Mouse (Mus musculus) gonadal fat pad, adult 2 months (tissue): ENCODE data around the gene Acox1. TPM values are rescaled to one million over a fixed set of nuclear protein-coding genes. Genes with fewer than 3 reads are reported as not detected.

Experiments used
- DNase-seq: peaks from one replicate; pipeline ENCODE4 v3.0.0-alpha.2; 2012; ENCODE audit warnings: low read depth
- polyA plus RNA-seq: library from polyadenylated mRNA; depleted of rRNA; stranded (reverse); fragments of >200 nt; gene quantifications from 2 replicates; pipeline ENCODE4 v1.2.3, GENCODE M21; 2012

The Acox1 gene
- polyA plus RNA-seq, 1 experiment = 195 TPM

DNA sequence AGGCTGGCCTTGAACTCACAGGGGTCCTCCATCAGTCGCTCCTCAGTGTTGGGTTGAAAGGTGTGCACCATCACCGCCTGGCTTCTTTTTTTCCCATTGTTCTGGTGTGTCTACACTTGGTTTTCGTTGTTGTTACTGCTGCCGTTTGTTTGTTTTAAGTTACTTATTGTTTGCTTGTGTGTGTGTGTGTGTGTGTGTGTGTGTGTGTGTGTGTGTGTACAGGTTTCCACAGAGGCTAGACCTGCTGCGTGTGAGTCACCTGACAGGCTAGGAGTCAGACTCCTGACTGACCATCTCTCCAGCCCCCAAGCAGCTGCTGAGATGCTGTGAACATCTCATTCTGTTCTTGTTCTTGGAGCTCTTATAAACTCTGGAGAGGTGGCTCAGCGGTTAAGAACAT, 14.0 kb upstream of the Acox1 start:
- no peak for DNase-seq

GRCm38 (mm10) chr11:116210696-116211095, 11.9 kb upstream of the Acox1 start:
- no peak for DNase-seq

GRCm38 (mm10) chr11:116209257-116209656, 10.4 kb upstream of the Acox1 start:
- no peak for DNase-seq

- no peak for DNase-seq
Measured at GRCm38 (mm10) chr11:116208660-116209059, 9.8 kb upstream of the Acox1 start.

- no peak for DNase-seq
Measured at GRCm38 (mm10) chr11:116206678-116207077, 7.8 kb upstream of the Acox1 start.

DNA sequence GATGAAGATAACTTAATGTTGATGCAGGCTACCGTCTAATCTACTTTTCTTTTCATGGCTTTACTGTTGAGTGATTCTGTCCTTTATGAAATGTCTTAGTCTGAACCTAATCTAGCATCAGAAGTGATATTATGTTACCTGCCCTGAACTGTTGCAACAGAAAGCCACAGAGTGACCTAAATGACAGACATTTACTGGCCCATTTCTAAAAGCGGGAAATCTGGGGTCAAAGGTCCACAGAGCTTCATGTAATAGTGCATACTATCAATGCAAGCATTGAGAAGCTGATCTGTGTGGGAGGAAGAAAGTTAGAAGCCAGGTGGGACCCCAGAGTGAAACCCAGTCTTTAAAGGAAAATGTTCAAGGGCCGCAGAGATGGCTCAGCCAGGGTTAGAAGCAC, 4.3 kb upstream of the Acox1 start:
- no peak for DNase-seq

DNA sequence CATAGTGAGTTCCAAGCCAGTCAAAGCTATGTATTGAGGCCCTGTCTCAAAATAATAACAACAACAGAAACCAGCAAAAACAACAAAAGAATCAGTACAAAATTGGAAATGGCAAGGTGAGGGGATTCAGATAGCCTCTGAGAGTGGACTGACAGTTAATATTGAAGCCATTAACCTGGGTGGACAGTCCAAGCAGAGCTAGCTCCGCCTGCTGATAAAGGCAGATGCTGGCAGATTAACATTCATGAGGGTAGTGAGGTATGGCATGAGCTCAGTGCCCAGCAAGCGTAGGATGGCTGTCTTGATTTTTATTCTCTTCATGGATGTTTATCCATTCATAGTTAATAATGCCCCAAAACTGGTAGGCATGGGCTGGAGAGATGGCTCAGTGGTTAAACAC, 2.3 kb upstream of the Acox1 start:
- DNase-seq = no peak

- DNase-seq = no peak
Measured at GRCm38 (mm10) chr11:116198132-116198531, 713 bp downstream of the Acox1 start.

DNA sequence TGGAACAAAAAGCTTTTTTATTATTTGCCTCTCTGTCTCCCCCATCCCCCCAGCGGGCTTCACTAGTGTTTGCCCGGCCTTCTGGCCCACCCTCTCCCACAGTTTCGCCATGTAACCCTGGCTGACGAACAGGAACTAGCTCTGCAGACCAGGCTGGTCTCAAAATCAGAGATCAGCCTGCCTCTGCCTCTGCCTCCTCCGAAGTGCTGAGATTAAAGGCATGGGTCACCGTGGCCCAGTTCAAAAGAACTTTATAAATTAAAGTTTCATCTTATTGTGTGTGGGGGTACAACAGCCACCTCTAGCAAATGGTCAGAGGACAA, 1.3 kb downstream of the Acox1 start:
- no peak for DNase-seq

GRCm38 (mm10) chr11:116196866-116197583, 1.8 kb downstream of the Acox1 start:
- DNase-seq = no peak

DNA sequence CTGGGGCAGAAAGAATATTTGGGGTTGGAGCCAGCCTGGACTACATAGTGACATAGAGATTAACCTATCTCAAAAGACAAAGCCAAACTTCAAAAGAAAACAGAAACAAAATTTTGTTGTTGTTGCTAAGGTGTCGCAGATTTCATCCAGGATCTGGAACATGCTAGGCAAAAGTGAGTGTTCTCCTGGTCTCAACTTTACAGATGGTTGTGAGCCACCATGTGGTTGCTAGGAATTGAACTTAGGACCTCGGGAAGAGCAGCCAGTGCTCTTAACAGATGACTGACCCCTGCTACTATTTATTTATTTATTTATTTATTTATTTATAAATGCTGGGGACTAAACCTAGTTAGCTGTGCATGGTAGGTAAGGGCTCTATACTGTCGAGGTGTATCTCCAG, 2.5 kb downstream of the Acox1 start:
- no peak for DNase-seq

GRCm38 (mm10) chr11:116195252-116195651, 3.6 kb downstream of the Acox1 start:
- DNase-seq = no peak

- no peak for DNase-seq
Measured at GRCm38 (mm10) chr11:116194619-116195018, 4.2 kb downstream of the Acox1 start.

DNA sequence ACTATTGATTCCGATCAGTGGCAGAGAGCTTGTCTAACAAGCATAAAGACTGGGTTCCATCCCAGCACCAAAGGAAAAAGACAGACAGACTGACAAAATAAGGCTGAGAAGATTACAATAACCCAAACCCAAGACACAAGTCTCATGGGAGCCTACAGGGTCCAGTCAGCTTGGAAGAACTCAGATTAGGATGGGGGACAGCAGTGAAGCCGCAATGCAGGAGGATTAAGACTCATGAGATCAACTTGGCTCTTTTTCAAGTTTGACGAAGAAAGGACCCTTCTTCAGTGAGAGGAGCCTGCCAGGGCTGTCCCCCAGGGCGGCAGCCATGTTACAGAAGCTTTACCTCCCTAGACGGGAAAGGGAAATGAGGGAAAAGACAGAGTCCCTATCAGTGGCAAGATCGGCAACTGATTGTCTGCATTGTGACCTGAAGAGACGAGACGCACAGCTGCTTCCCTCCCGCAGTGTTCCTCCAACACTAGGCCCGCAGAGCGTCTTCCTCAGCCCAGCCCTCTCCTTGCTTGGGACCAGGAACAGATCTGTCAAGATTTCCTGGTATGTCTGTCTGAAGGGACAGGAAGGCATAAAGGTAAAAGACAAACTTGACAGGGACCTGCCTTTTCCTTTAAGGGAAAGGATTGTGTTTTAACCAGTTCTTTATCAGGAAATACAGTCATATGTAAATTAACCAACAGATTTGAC, 11.5 kb downstream of the Acox1 start:
- DNase-seq = no peak

GRCm38 (mm10) chr11:116186360-116186759, 12.5 kb downstream of the Acox1 start:
- no peak for DNase-seq

GRCm38 (mm10) chr11:116185836-116186235, 13.0 kb downstream of the Acox1 start:
- no peak for DNase-seq

DNA sequence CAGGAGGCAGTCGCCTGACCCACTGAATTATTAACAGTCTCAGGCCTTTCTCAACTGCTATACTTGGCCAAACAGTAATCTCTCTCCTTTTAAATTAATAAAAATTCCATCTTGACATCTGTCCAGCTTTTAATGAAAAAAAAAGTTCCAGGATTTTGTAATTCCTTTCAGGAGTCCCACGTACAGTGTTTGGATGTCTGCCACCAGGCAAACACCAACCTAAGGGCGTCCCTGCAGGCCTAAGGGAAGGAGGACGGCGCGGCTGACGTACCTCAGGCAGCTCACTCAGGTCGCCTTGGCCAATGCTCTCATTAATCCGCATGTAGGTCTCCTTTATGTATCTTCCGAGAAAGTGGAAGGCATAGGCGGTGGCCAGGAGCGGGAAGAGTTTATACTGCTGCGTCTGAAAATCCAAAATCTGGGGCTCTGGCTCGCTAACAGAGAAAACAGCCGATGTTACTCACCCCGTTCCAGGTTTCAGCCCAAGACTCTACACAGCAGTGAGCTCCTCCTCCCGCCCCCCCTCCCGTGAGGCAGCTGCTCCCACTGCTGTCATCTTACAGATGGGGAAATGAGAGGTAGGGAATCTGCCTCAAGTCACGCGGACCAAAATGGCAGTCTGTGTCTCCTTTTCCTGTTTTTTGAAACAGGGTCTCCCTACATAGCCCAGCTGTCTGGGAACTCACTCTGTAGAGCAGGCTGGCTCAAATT, 20.3 kb downstream of the Acox1 start:
- no peak for DNase-seq

DNA sequence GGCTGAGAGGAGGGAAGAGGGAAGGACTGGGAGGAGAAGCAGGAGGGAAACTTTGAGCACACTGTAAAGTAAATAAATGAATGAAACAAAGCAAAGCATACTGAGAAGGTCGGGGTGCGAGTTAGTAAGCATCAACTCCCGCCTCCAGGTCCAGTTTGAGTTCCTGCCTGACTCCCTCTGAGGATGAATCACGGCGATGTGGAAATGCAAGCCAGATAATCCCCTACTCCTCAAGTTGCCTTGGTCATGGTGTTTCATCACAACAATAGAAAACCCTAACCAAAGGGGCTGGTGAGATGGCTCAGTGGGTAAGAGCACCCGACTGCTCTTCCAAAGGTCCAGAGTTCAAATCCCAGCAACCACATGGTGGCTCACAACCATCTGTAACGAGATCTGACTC, 22.8 kb downstream of the Acox1 start:
- DNase-seq = no peak

DNA sequence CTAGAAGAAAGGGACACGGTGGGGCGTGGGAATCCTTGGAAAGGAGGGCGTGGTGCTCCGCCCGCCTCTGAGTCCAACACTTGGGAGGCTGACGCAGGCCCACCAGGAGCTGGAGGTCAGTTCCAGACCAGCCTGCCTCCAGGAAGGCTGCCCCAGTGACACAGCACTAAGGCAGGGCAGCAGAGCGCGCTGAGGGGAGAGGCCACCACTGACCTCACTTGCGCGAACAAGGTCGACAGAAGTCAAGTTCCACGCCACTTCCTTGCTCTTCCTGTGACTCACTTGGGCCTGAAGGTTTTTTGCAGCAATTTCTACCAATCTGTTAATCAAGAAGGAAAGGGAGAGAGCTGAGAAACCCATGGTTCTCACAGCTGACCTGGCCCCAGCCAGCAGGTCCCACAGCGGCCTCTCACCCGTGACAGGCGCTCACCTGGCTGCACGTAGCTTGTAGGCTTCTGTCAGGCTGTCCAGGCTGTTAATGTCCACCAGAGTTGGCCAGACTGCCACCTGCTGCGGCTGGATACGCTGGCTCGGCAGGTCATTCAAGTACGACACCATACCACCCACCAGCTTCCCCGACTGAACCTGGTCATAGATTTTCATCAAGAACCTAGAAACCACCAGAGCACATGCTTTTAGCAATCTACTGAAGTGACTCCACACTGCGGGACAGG, 23.9 kb downstream of the Acox1 start:
- DNase-seq = no peak

- DNase-seq = no peak
Measured at GRCm38 (mm10) chr11:116171959-116172358, 26.9 kb downstream of the Acox1 start.

DNA sequence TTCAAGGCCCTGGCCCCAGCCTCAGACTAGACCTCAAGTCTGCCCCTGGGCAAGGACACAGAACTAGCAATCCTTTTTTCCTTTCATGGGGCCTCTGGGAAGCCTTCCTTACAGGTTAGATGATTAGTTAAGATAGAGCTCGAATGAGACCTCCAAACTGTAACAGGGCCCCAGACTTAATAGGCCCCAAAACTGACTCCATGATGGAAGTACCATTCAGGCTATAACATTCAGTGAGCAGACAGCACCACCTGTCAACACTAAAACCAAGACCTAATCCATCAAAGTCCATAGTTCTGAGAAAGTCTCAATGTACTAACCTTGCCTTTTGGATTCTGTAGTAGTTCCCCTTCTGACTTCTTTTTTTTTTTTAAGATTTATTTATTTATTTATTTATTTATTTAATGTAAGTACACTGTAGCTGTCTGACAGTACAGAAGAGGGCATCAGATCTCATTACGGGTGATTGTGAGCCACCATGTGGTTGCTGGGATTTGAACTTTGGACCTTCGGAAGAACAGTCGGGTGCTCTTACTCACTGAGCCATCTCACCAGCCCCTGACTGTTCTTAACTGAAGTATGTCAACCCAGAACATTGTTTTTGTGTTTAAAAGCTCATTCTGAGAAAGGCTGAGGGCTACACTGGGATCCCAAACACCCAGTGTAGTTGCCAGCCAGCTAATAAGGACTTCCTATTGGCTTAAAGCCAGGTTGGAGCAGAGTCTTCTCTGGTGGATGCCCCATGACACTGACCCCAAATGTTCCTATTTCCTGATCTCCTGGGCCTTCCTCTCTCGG, 28.6 kb downstream of the Acox1 start:
- no peak for DNase-seq

DNA sequence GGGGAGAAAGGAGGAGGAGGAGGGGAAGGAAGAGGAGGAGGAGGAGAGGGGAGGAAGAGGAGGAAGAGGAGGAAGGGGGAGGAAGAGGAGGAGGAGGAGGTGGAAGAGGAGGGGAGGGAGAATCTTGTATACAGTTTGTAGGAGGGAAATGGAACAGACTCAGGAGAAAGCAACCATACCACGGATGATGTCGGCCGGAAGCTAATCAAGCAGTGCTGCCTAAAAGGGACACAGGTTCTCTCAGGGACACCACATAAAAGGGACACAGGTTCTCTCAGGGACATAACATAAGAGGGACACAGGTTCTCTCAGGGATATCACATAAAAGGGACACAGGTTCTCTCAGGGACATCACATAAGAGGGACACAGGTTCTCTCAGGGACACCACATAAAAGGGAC, 29.6 kb downstream of the Acox1 start:
- DNase-seq = no peak
